Mouse (Mus musculus): ENCODE measurements around the gene Rptn. TPM values are rescaled to one million over a fixed set of nuclear protein-coding genes. Genes with fewer than 3 reads are reported as not detected.

The Rptn gene
- polyA plus RNA-seq (2015; fragmentation: Nextera tagmentation; extraction: Ambion mirVana) = not detected in 2 replicates

DNA sequence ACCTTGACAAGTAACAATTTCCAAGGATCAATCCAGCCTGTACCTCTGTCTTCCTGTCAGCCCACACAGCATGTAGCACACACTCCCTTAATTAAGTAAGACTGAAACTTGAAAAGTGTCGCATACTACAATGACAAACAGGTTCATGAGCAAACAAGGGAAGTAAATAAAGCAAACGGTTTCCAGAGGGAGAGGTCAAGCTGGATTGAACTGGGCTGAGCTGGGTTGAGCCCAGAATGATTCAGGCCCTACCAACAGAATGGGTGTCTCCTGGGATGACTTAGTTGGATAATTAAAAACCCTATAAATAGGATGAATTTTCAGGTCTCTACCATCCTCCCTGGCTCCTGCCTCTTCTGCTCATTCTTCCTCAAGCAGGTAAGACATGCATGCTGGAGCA is at the start of gene Rptn:
Rptn (plus strand) TSS at position 334 of the 400 bp plus-strand sequence.
- Histone ChIP-seq H3K36me3 (no peaks in the 10 kb centered on the region), H3K9ac (no peak within 1 kb of the TSS), H3K27ac (no peak within 1 kb of the TSS), H3K4me3 (no peak within 1 kb of the TSS), H3K4me2 (replicated peaks) (no peak within 1 kb of the TSS), H3K9me3 (no peaks in the 10 kb centered on the region), H3K27me3 (no peaks in the 10 kb centered on the region), H3K4me1 (no peaks in the 10 kb centered on the region)
- 57% methylated on average over 2 of the region's 2 CpGs for WGBS
- no peak for ATAC-seq (ENCODE audit: low FRiP score, low read depth)

- ATAC-seq (ENCODE audit: low FRiP score, low read depth) = no peak
- 70% methylated on average over 2 of the region's 2 CpGs for WGBS
- no peaks in the 10 kb centered on the region for H3K36me3 ChIP-seq
These were observed 46.6 kb upstream of the Rptn start for GRCm38 (mm10) chr3:93346896-93347295.

DNA sequence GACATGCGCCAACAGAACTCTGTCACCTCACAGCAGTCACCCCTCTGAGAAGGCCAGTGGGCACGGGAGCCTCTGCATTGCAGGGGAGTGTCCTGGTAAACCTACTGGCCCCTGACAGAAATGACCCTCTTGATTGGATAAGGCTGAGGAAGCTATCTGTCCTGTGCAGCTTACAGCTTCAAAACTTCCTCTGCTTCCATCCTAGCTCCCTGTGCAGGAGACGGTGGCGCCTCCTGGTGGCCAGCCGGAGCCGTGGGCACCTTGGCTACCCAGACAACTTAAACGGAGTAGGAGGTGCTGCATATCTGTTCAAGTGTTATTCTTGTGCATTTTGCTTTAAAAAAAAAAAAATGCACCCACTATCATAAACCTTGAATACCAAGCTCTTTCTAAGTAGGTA is 33.5 kb upstream of the Rptn start:
- 18% methylated on average over 7 of the region's 7 CpGs for WGBS
- H3K36me3 ChIP-seq = no peaks in the 10 kb centered on the region
- H3K27ac ChIP-seq = no peak overlapping the region
- H3K27me3 ChIP-seq = peaks cover 11% of the 10 kb centered on the region; the same call in 1 of the 2 replicates
- no peak overlapping the region for H3K4me2 ChIP-seq (replicated peaks)
- H3K9me3 ChIP-seq = no peaks in the 10 kb centered on the region
- no peaks in the 10 kb centered on the region for H3K4me1 ChIP-seq
- no peak overlapping the region for H3K4me3 ChIP-seq
- ATAC-seq (ENCODE audit: low FRiP score, low read depth) = no peak
- H3K9ac ChIP-seq = no peak overlapping the region

More at GRCm38 (mm10) chr3:93346896-93347295, 46.6 kb upstream of the Rptn start:
- H3K9me3 ChIP-seq = no peaks in the 10 kb centered on the region
- H3K9ac ChIP-seq = no peak overlapping the region
- H3K4me1 ChIP-seq = no peaks in the 10 kb centered on the region
- H3K27ac ChIP-seq = no peak overlapping the region
- no peak overlapping the region for H3K4me2 ChIP-seq (replicated peaks)
- H3K27me3 ChIP-seq = no peaks in the 10 kb centered on the region
- H3K4me3 ChIP-seq = no peak overlapping the region

DNA sequence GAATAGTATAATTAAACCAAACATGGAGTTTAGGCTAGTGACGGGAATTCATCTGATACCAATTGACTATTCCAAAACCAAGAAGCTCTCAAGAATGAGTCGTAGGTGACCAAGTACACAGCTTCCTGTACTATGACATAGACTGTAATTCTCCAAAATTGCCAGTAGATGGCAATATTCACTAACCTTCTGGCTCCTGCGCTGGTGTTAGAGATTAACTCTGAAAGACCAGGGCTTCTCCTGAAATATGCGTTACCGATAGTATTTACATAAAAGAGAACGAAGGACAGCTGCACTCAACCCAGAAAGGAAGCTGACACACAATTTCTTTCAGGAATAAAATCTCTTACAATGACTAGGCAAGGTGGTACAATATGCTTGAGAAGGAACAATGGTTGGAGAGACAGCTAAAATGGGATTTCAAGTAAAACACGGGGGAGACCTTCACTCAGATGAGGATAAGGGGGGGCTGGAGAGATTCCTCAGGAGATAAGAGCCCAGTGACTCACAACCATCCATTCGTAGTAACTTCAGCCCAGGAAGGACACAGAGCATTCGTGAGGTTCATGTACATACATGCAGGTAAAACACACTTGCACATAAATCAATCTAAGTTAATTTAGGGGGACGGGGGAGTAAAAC is 31.4 kb upstream of the Rptn start:
- H3K4me1 ChIP-seq = no peaks in the 10 kb centered on the region
- H3K27ac ChIP-seq = no peak overlapping the region
- H3K27me3 ChIP-seq = peaks cover 11% of the 10 kb centered on the region; the same call in 1 of the 2 replicates
- H3K4me3 ChIP-seq = no peak overlapping the region
- no peaks in the 10 kb centered on the region for H3K36me3 ChIP-seq
- peak; percentile 77 for ATAC-seq (ENCODE audit: low FRiP score, low read depth)
- H3K9ac ChIP-seq = no peak overlapping the region
- no peaks in the 10 kb centered on the region for H3K9me3 ChIP-seq
- H3K4me2 ChIP-seq (replicated peaks) = peak overlapping the region; percentile 39
- WGBS = 14% methylated on average over 10 of the region's 10 CpGs

GRCm38 (mm10) chr3:93366966-93367575 is 26.4 kb upstream of the Rptn start:
- H3K27me3 ChIP-seq = peaks cover 11% of the 10 kb centered on the region; the same call in 1 of the 2 replicates
- no peak overlapping the region for H3K4me2 ChIP-seq (replicated peaks)
- H3K4me1 ChIP-seq = no peaks in the 10 kb centered on the region
- 52% methylated on average over 3 of the region's 3 CpGs for WGBS
- no peaks in the 10 kb centered on the region; the same call in 1 of the 2 replicates for H3K9me3 ChIP-seq
- no peaks in the 10 kb centered on the region for H3K36me3 ChIP-seq
- ATAC-seq (ENCODE audit: low FRiP score, low read depth) = no peak
- H3K9ac ChIP-seq = no peak overlapping the region
- H3K4me3 ChIP-seq = no peak overlapping the region
- H3K27ac ChIP-seq = no peak overlapping the region

DNA sequence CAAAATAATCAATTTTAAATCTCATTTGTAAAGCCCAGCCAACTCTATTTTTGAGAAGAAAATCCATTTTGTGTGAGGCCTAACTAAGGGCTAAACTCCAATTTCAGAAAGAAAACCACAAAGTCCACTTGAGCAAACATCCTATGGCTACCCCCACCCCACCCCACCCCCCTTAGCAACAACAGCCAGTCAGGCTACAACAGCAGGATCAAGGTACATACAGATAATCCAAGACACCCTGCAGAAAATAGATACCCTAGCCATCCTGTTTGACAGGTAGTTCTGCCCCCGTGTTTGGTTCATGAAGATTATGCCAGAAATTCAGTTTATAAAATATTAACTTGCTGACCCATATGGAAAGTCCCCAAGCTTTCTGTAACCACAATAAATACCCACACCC is 25.3 kb upstream of the Rptn start:
- 46% methylated on average over 1 of the region's 1 CpGs for WGBS
- Histone ChIP-seq H3K4me2 (replicated peaks) (no peak overlapping the region), H3K36me3 (no peaks in the 10 kb centered on the region), H3K27ac (no peak overlapping the region), H3K9me3 (no peaks in the 10 kb centered on the region; the same call in 1 of the 2 replicates), H3K27me3 (peaks cover 3% of the 10 kb centered on the region; the same call in 1 of the 2 replicates), H3K9ac (no peak overlapping the region), H3K4me3 (no peak overlapping the region), H3K4me1 (no peaks in the 10 kb centered on the region)
- ATAC-seq (ENCODE audit: low FRiP score, low read depth) = no peak

DNA sequence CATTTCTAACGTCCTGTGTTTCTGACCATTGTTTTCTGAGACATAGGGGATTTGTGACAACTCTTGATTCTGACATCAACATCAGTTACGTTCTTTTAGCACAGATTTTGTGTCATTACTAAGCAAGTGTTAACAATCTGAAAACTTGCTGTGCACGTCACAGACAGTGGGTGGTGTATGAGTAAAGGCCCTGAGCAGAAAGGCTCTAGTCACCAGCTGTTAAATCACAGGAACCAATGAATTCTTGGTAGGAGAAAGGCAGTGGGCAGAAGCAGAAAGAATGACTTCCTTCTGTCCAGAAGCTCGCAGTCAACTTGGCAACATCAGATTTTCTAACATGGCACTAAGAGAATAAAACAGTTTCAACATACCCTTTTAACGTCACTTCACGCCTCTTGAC is 20.1 kb upstream of the Rptn start:
- ATAC-seq (ENCODE audit: low FRiP score, low read depth) = no peak
- WGBS = 68% methylated on average over 6 of the region's 6 CpGs
- Histone ChIP-seq H3K4me3 (no peak overlapping the region), H3K27ac (no peak overlapping the region), H3K4me1 (no peaks in the 10 kb centered on the region), H3K4me2 (replicated peaks) (no peak overlapping the region), H3K9me3 (no peaks in the 10 kb centered on the region; the same call in 1 of the 2 replicates), H3K27me3 (no peaks in the 10 kb centered on the region), H3K9ac (no peak overlapping the region), H3K36me3 (no peaks in the 10 kb centered on the region)

DNA sequence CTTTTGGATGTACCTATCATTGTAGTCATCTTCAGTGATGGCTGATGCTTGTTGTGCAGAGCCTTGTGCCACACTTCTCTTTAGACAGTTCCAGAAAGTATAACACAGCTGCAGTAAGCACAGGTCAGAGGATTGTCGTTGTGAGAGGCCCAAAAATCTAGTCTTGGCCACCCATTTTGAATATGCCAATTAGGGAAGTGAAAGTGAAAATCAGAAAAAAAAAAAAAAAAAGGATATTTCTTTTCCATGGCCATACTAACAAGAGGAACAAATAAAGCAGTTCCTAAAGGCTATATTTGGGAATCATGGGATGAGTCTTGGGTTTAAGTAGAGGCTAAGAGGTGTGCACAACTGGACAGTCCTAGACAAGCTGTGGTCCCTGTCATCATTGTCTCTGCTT is 18.3 kb upstream of the Rptn start:
- 80% methylated on average over 1 of the region's 1 CpGs for WGBS
- Histone ChIP-seq H3K27me3 (no peaks in the 10 kb centered on the region), H3K9me3 (no peaks in the 10 kb centered on the region; the same call in 1 of the 2 replicates), H3K4me1 (no peaks in the 10 kb centered on the region; the same call in 1 of the 2 replicates), H3K4me3 (no peak overlapping the region), H3K9ac (no peak overlapping the region), H3K4me2 (replicated peaks) (no peak overlapping the region), H3K36me3 (no peaks in the 10 kb centered on the region), H3K27ac (no peak overlapping the region)
- ATAC-seq (ENCODE audit: low FRiP score, low read depth) = no peak

DNA sequence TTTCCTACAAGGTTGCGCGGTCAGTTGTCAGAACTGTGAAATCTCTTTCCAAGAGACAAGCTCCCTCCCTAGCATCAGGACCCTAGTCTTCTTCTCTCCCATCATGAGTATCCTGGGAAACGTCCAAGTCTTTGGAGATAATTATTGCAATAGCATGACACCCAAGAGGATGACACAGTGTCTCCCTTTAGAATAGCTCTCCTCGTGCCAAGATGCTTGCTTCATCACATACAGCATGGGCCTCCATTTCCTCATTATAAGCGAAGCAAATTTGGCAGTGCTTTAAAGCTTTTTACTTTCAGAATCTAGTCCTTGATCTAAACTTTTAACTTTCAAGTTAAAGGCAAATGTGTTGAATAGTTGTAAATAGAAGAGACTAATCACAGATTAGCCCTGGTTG is 17.9 kb upstream of the Rptn start:
- 85% methylated on average over 5 of the region's 5 CpGs for WGBS
- Histone ChIP-seq H3K27ac (no peak overlapping the region), H3K4me3 (no peak overlapping the region), H3K36me3 (no peaks in the 10 kb centered on the region), H3K4me1 (peaks cover under 1% of the 10 kb centered on the region; the same call in 1 of the 2 replicates), H3K4me2 (replicated peaks) (no peak overlapping the region), H3K9ac (no peak overlapping the region), H3K27me3 (no peaks in the 10 kb centered on the region), H3K9me3 (no peaks in the 10 kb centered on the region; the same call in 1 of the 2 replicates)
- no peak for ATAC-seq (ENCODE audit: low FRiP score, low read depth)

DNA sequence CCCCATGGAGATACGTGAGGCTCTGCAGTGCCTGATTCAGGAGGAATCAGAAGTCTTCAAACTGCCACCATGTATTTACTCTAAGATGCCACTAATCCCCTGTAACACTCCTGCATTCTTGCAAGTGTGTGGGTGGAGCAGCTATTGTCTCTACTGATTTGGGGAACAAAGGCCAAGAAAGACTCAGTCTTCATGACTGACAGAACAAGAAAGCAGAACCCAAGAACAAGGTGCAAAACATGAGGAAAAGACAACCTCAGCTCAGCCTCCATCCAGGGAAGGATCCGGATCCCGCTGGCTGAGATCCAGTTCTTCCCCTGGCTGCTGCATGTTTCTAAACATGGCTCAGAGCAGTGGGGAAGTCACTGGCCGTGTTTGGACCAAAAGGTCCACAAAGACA is 15.4 kb upstream of the Rptn start:
- H3K27ac ChIP-seq = no peak overlapping the region
- H3K36me3 ChIP-seq = no peaks in the 10 kb centered on the region
- no peak overlapping the region for H3K9ac ChIP-seq
- 72% methylated on average over 4 of the region's 4 CpGs for WGBS
- no peak for ATAC-seq (ENCODE audit: low FRiP score, low read depth)
- H3K4me1 ChIP-seq = peaks cover 2% of the 10 kb centered on the region; the same call in 1 of the 2 replicates
- no peak overlapping the region for H3K4me2 ChIP-seq (replicated peaks)
- H3K27me3 ChIP-seq = no peaks in the 10 kb centered on the region
- H3K9me3 ChIP-seq = no peaks in the 10 kb centered on the region
- no peak overlapping the region for H3K4me3 ChIP-seq

GRCm38 (mm10) chr3:93403936-93404335 is 10.4 kb downstream of the Rptn start:
- Histone ChIP-seq H3K27me3 (no peaks in the 10 kb centered on the region), H3K9ac (no peak overlapping the region), H3K27ac (no peak overlapping the region), H3K9me3 (no peaks in the 10 kb centered on the region), H3K4me3 (no peak overlapping the region), H3K4me2 (replicated peaks) (no peak overlapping the region), H3K36me3 (no peaks in the 10 kb centered on the region), H3K4me1 (no peaks in the 10 kb centered on the region)
- no peak for ATAC-seq (ENCODE audit: low FRiP score, low read depth)
- 91% methylated on average over 3 of the region's 3 CpGs for WGBS

DNA sequence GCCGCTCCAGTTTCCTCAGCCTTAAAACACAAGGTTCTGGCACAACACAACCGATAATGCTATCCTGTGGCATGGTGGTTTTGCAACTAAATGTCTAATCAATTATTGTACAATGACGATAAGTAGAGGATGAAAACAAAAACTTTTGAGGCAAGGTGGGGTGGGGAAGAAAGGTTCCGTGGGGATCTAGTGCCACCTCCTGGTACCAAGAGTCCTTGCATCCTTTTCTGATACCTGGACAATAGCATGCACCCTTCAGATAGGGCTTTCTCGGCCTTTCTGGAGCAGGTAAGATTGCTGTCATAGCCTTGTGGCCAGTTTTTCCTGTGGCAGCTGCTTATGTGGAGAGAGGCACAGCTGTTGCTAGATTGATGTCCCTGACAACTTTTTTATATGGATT is 13.5 kb downstream of the Rptn start:
- 36% methylated on average over 5 of the region's 5 CpGs for WGBS
- Histone ChIP-seq H3K27ac (no peak overlapping the region), H3K4me1 (no peaks in the 10 kb centered on the region), H3K9ac (no peak overlapping the region), H3K27me3 (no peaks in the 10 kb centered on the region), H3K9me3 (no peaks in the 10 kb centered on the region), H3K36me3 (no peaks in the 10 kb centered on the region), H3K4me2 (replicated peaks) (no peak overlapping the region), H3K4me3 (no peak overlapping the region)
- no peak for ATAC-seq (ENCODE audit: low FRiP score, low read depth)
